Mouse (Mus musculus) heart, postnatal 0 days (tissue): ENCODE measurements around the gene Acot9. TPM values are rescaled to one million over a fixed set of nuclear protein-coding genes. Genes with fewer than 3 reads are reported as not detected.

Experiments used
- ATAC-seq: fragments of 200-750 bp; cut with Nextera tagmentation; 2 replicates; pipeline ENCODE4 v1.8.0; 2017; ENCODE audit warnings: low read depth, moderate number of reproducible peaks, moderate library complexity; ENCODE audit not compliant: insufficient read depth
- DNase-seq: peaks from one replicate; pipeline ENCODE4 v3.0.0-alpha.2; 2016; ENCODE audit warnings: low spot score
- H3K27ac ChIP-seq: fragments of 300-500 bp; sonication (generic); 2 replicates; pipeline ENCODE4 v1.5.1; 2014; ENCODE audit warnings: low read depth, mild to moderate bottlenecking
- H3K27me3 ChIP-seq: fragments of 300-500 bp; sonication (generic); 2 replicates; pipeline ENCODE4 v1.6.1; 2014; ENCODE audit warnings: low read length, mixed read lengths; ENCODE audit not compliant: control insufficient read depth, insufficient read depth
- H3K36me3 ChIP-seq: fragments of 300-500 bp; sonication (generic); replicated peaks from 2 replicates; pipeline ENCODE4 v1.6.1; 2014; ENCODE audit warnings: low read length, mixed read lengths; ENCODE audit not compliant: control insufficient read depth, insufficient read depth
- H3K4me1 ChIP-seq: fragments of 300-500 bp; sonication (generic); 2 replicates; pipeline ENCODE4 v1.6.1; 2014; ENCODE audit warnings: antibody characterized with exemption; ENCODE audit not compliant: control insufficient read depth, insufficient read depth
- H3K4me2 ChIP-seq: fragments of 300-500 bp; sonication (generic); 2 replicates; pipeline ENCODE4 v1.6.1; 2014; ENCODE audit warnings: low read depth, mild to moderate bottlenecking, low read length, moderate library complexity
- H3K4me3 ChIP-seq: fragments of 300-500 bp; sonication (generic); 2 replicates; pipeline ENCODE4 v1.5.1; 2014; ENCODE audit warnings: low read depth, low read length
- H3K9ac ChIP-seq: fragments of 300-500 bp; sonication (generic); replicated peaks from 2 replicates; pipeline ENCODE4 v1.6.1; 2014; ENCODE audit warnings: low read depth, low read length, mixed read lengths
- H3K9me3 ChIP-seq: fragments of 300-500 bp; sonication (generic); replicated peaks from 2 replicates; pipeline ENCODE4 v1.6.1; 2016; ENCODE audit warnings: low read length; ENCODE audit not compliant: control insufficient read depth
- CTCF ChIP-seq: IDR thresholded peaks from 2 replicates; pipeline ENCODE4 v1.5.1; 2016; ENCODE audit warnings: antibody characterized with exemption, control low read depth, low read depth
- EP300 ChIP-seq: IDR thresholded peaks from 2 replicates; pipeline ENCODE4 v1.6.1; 2016; ENCODE audit warnings: antibody characterized with exemption, low read depth
- WGBS: fragments of 180-500 bp; shearing (Covaris S2); extraction: QIAGEN DNeasy Blood & Tissue Kit; methylation state at CpG from one replicate; pipeline ENCODE4 v1.1.7; 2014; 5-methylcytosine and 5-hydroxymethylcytosine counted together
- polyA plus RNA-seq: library from polyadenylated mRNA; unstranded; fragments of >200 nt; fragmentation: Nextera tagmentation; extraction: Ambion mirVana; gene quantifications from 2 replicates; pipeline ENCODE4 v1.2.1, GENCODE M21; 2015
- total RNA-seq: library from RNA; depleted of rRNA; stranded (reverse); fragments of >200 nt; gene quantifications from 2 replicates; pipeline ENCODE4 v1.2.3, GENCODE M21; 2014; ENCODE audit warnings: low replicate concordance; rRNA removed

Gene Acot9
- 28.1 and 36.3 TPM in 2 replicates for total RNA-seq
- 41.1 and 44.2 TPM in 2 replicates for polyA plus RNA-seq

GRCm38 (mm10) chrX:155262235-155262914 lies at the start of gene Acot9:
Gene Acot9 (plus strand): TSS chrX:155262443.
- ATAC-seq (peak; percentile 99), DNase-seq (peak; percentile 85)
- no peaks in the 10 kb centered on the region for H3K9me3 ChIP-seq
- no peaks in the 10 kb centered on the region for H3K4me1 ChIP-seq
- H3K4me3 ChIP-seq, result peak within 1 kb of the TSS; percentile 68
- WGBS, result 19% methylated on average over 36 of the region's 37 CpGs
- peak within 1 kb of the TSS; percentile 91 for H3K27ac ChIP-seq
- no peaks in the 10 kb centered on the region for H3K36me3 ChIP-seq
- TF ChIP-seq CTCF (peak; percentile 50), EP300 (peak; percentile 36; the same call in 1 of the 2 replicates)
- H3K9ac ChIP-seq, result peak within 1 kb of the TSS; percentile 79
- no peaks in the 10 kb centered on the region for H3K27me3 ChIP-seq
- H3K4me2 ChIP-seq, result peak within 1 kb of the TSS; percentile 60

- H3K27me3 ChIP-seq, result no peaks in the 10 kb centered on the region
- no peaks in the 10 kb centered on the region for H3K9me3 ChIP-seq
- TF ChIP-seq EP300 (no peak), CTCF (no peak)
- ATAC-seq, result no peak
- H3K9ac ChIP-seq, result no peak overlapping the region
- no peak for DNase-seq
- H3K4me2 ChIP-seq, result peak overlapping the region; percentile 60
- 0 out of 2 replicates have a peak, but pooled peaks cover 3% of the 10 kb centered on the region for H3K36me3 ChIP-seq
- H3K4me1 ChIP-seq, result no peaks in the 10 kb centered on the region
- no peak overlapping the region for H3K27ac ChIP-seq
- 71% methylated on average over 5 of the region's 5 CpGs for WGBS
- H3K4me3 ChIP-seq, result peak overlapping the region; percentile 54
These were observed 47.7 kb upstream of the Acot9 start for GRCm38 (mm10) chrX:155214291-155215136.

GRCm38 (mm10) chrX:155215501-155216248 lies 46.6 kb upstream of the Acot9 start:
- peak; percentile 57 for ATAC-seq
- TF ChIP-seq EP300 (no peak), CTCF (no peak)

GRCm38 (mm10) chrX:155216271-155216670 lies 46.0 kb upstream of the Acot9 start, which contains the start of gene Sat1:
Gene Sat1 (minus strand): TSS chrX:155216449.
- Histone ChIP-seq H3K9ac (peak within 1 kb of the TSS; percentile 53), H3K36me3 (0 out of 2 replicates have a peak, but pooled peaks cover 3% of the 10 kb centered on the region), H3K27ac (peak within 1 kb of the TSS; percentile 66), H3K27me3 (no peaks in the 10 kb centered on the region), H3K9me3 (no peaks in the 10 kb centered on the region), H3K4me2 (peak within 1 kb of the TSS; percentile 60), H3K4me1 (no peaks in the 10 kb centered on the region), H3K4me3 (peak within 1 kb of the TSS; percentile 54)
- TF ChIP-seq EP300 (0 out of 2 replicates have a peak, but pooled peaks have one; percentile 41), CTCF (peak; percentile 66)
- ATAC-seq, result peak; percentile 99
- DNase-seq, result peak; percentile 88
- WGBS, result 9% methylated on average over 23 of the region's 26 CpGs

More at GRCm38 (mm10) chrX:155215501-155216248, 46.6 kb upstream of the Acot9 start:
- Histone ChIP-seq H3K4me1 (no peaks in the 10 kb centered on the region), H3K4me3 (peak overlapping the region; percentile 54), H3K36me3 (0 out of 2 replicates have a peak, but pooled peaks cover 3% of the 10 kb centered on the region), H3K4me2 (peak overlapping the region; percentile 60), H3K9ac (peak overlapping the region; percentile 53), H3K9me3 (no peaks in the 10 kb centered on the region), H3K27ac (peak overlapping the region; percentile 66), H3K27me3 (no peaks in the 10 kb centered on the region)
- 23% methylated on average over 21 of the region's 24 CpGs for WGBS
- DNase-seq, result no peak

GRCm38 (mm10) chrX:155218277-155218676 lies 44.0 kb upstream of the Acot9 start:
- no peaks in the 10 kb centered on the region for H3K9me3 ChIP-seq
- H3K4me3 ChIP-seq, result no peak overlapping the region
- ATAC-seq, result no peak
- no peak for DNase-seq
- H3K4me2 ChIP-seq, result no peak overlapping the region
- no peak overlapping the region for H3K27ac ChIP-seq
- H3K27me3 ChIP-seq, result no peaks in the 10 kb centered on the region
- H3K4me1 ChIP-seq, result no peaks in the 10 kb centered on the region
- WGBS, result 49% methylated on average over 2 of the region's 2 CpGs
- H3K36me3 ChIP-seq, result 0 out of 2 replicates have a peak, but pooled peaks cover 3% of the 10 kb centered on the region
- TF ChIP-seq EP300 (no peak), CTCF (no peak)
- H3K9ac ChIP-seq, result no peak overlapping the region
